In genomic region chr2:60802191-60802590, GRCm38 (mm10) we compare ENCODE assay signal across 8 mouse cellular contexts.
DNase-seq lines count a peak whose midpoint lies in the region; ATAC-seq lines count a peak whose summit lies in the region.

No protein-coding gene starts in this region.

- WGBS in limb, embryonic 12.5 days, result 21% methylated on average over 4 of the region's 4 CpGs
- WGBS in limb, embryonic 10.5 days, result 24% methylated on average over 4 of the region's 4 CpGs
- WGBS in embryonic facial prominence, embryonic 14.5 days, result 25% methylated on average over 4 of the region's 4 CpGs
- WGBS in midbrain, embryonic 15.5 days, result 12% methylated on average over 4 of the region's 4 CpGs

- H3K36me3 ChIP-seq in limb, embryonic 12.5 days, result peaks cover 4% of the 10 kb centered on the region; the same call in 1 of the 2 replicates
- H3K36me3 ChIP-seq in limb, embryonic 10.5 days, result peaks cover 5% of the 10 kb centered on the region
- H3K36me3 ChIP-seq in embryonic facial prominence, embryonic 14.5 days (ENCODE audit: control insufficient read depth, insufficient read depth, low read length), result no peaks in the 10 kb centered on the region
- H3K36me3 ChIP-seq in midbrain, embryonic 15.5 days (replicated peaks), result no peaks in the 10 kb centered on the region

- no peaks in the 10 kb centered on the region for H3K27me3 ChIP-seq in limb, embryonic 12.5 days
- no peaks in the 10 kb centered on the region for H3K27me3 ChIP-seq in limb, embryonic 10.5 days (ENCODE audit: low read depth, poor library complexity, severe bottlenecking)
- no peaks in the 10 kb centered on the region for H3K27me3 ChIP-seq in embryonic facial prominence, embryonic 14.5 days (replicated peaks; ENCODE audit: control insufficient read depth, insufficient read depth, low read length)
- peaks cover 13% of the 10 kb centered on the region; the same call in 1 of the 2 replicates for H3K27me3 ChIP-seq in midbrain, embryonic 15.5 days (replicated peaks)

- H3K4me2 ChIP-seq in limb, embryonic 12.5 days, result no peak overlapping the region
- no peak overlapping the region for H3K4me2 ChIP-seq in embryonic facial prominence, embryonic 14.5 days (ENCODE audit: low read depth, low read length)
- peak overlapping the region; percentile 32 for H3K4me2 ChIP-seq in midbrain, embryonic 15.5 days

- no peak overlapping the region for H3K27ac ChIP-seq in limb, embryonic 12.5 days
- no peak overlapping the region for H3K27ac ChIP-seq in limb, embryonic 10.5 days
- no peak overlapping the region for H3K27ac ChIP-seq in embryonic facial prominence, embryonic 14.5 days (replicated peaks; ENCODE audit: low read depth, low read length)
- peak overlapping the region; percentile 26; the same call in 1 of the 2 replicates for H3K27ac ChIP-seq in midbrain, embryonic 15.5 days

- peaks cover 50% of the 10 kb centered on the region for H3K4me1 ChIP-seq in limb, embryonic 12.5 days (replicated peaks)
- H3K4me1 ChIP-seq in limb, embryonic 10.5 days, result peaks cover 58% of the 10 kb centered on the region
- peaks cover 54% of the 10 kb centered on the region for H3K4me1 ChIP-seq in embryonic facial prominence, embryonic 14.5 days (ENCODE audit: control insufficient read depth, insufficient read depth, low read length)
- peaks cover 23% of the 10 kb centered on the region for H3K4me1 ChIP-seq in midbrain, embryonic 15.5 days

- H3K9ac ChIP-seq in limb, embryonic 12.5 days (replicated peaks), result no peak overlapping the region
- no peak overlapping the region for H3K9ac ChIP-seq in embryonic facial prominence, embryonic 14.5 days (ENCODE audit: low read depth, low read length)
- H3K9ac ChIP-seq in midbrain, embryonic 15.5 days, result no peak overlapping the region

- peak; percentile 62; the same call in 1 of the 2 replicates for ATAC-seq in cerebellum, adult (ENCODE audit: insufficient number of reproducible peaks, low FRiP score, low TSS enrichment)
- ATAC-seq in limb, embryonic 12.5 days (ENCODE audit: insufficient number of reproducible peaks, insufficient read depth, low FRiP score, low TSS enrichment, low read depth), result 0 out of 2 replicates have a peak, but pooled peaks have one; percentile 56
- 0 out of 2 replicates have a peak, but pooled peaks have one; percentile 12 for ATAC-seq in embryonic facial prominence, embryonic 14.5 days (ENCODE audit: low read depth)
- ATAC-seq in midbrain, embryonic 15.5 days (replicated peaks), result peak; percentile 62

- no peaks in the 10 kb centered on the region for H3K9me3 ChIP-seq in limb, embryonic 12.5 days
- H3K9me3 ChIP-seq in limb, embryonic 10.5 days (replicated peaks), result no peaks in the 10 kb centered on the region
- H3K9me3 ChIP-seq in embryonic facial prominence, embryonic 14.5 days (ENCODE audit: control insufficient read depth, low read length), result no peaks in the 10 kb centered on the region
- H3K9me3 ChIP-seq in midbrain, embryonic 15.5 days, result no peaks in the 10 kb centered on the region

- no peak for DNase-seq in cerebellum, adult 8-10 months
- DNase-seq in limb, embryonic 10.5 days (ENCODE audit: low spot score), result no peak
- DNase-seq in embryonic facial prominence, embryonic 14.5 days (ENCODE audit: low spot score), result peak; percentile 58
- DNase-seq in kidney, postnatal 36 days, result peak; percentile 58 to 77
- DNase-seq in urinary bladder, postnatal 36 days (ENCODE audit: low spot score in 2 of 2), result no peak

- no peak overlapping the region for H3K4me3 ChIP-seq in limb, embryonic 12.5 days (replicated peaks)
- no peak overlapping the region for H3K4me3 ChIP-seq in limb, embryonic 10.5 days
- H3K4me3 ChIP-seq in embryonic facial prominence, embryonic 14.5 days (ENCODE audit: low read depth, low read length), result no peak overlapping the region
- no peak overlapping the region for H3K4me3 ChIP-seq in midbrain, embryonic 15.5 days

Comparison
In these comparisons a context has a peak if more than half of its experiments do, and no peak if none do; other contexts are left out.
1. ATAC-seq: peak in every context shown above with its lines; median percentile 62 in cerebellum, adult; 62 in midbrain, embryonic 15.5 days; 56 in limb, embryonic 12.5 days; 12 in embryonic facial prominence, embryonic 14.5 days.
2. DNase-seq: peak in embryonic facial prominence, embryonic 14.5 days (single experiment) and kidney, postnatal 36 days (2 of 2); none in cerebellum, adult 8-10 months (single experiment), limb, embryonic 10.5 days (single experiment) and urinary bladder, postnatal 36 days (0 of 2).